Mouse (Mus musculus): ENCODE results near the gene Cox7a2. TPM values are rescaled to one million over a fixed set of nuclear protein-coding genes. Genes with fewer than 3 reads are reported as not detected.
A peak's percentile ranks its signal among the peaks of the same experiment; 100 is the strongest.

The Cox7a2 gene
- total RNA-seq, 2 experiments from 2014 or later = 380 to 392 TPM

DNA sequence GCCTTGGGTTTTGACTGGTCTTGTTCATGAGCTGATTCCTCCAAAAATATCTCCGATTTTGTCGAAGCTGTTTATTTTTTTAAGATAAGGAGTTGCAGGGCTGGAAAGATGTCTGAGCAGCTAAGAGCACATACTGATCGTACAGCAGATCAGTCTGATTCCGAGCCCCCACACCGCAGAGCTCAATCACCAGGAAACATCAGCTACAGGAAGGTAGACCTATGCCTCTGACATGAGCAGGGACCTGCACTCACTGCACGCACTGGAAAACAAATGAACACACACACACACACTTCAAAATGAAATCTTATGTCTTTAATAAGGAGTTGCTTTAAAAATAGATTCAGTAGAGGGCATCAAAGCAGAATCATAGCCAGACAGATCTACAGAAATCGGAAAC lies 9.0 kb downstream of the Cox7a2 start:
- intact Hi-C loops (cut with DNase I) = no loop called here
- no peak for DNase-seq

DNA sequence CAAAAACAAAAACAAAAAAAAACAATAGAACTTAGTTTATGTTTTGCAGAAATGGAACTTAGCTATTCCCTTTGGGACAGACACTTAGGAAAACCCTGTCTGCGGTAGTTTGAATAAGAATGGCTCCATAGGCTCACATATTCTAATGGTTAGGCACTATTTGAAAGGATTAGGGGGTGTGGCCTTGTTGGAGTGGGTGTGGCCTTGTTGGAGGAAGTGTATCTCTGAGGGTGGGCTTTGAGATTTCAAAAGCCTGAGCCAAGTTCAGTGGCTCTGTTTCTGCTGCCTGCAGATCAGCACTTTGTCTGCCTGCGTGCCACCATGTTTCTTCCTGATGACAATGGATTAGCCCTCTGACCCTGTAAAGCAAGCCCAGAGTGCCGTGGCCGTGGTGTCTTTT lies 14.6 kb downstream of the Cox7a2 start:
- intact Hi-C loops (cut with DNase I) = no loop called here
- no peak for DNase-seq

DNA sequence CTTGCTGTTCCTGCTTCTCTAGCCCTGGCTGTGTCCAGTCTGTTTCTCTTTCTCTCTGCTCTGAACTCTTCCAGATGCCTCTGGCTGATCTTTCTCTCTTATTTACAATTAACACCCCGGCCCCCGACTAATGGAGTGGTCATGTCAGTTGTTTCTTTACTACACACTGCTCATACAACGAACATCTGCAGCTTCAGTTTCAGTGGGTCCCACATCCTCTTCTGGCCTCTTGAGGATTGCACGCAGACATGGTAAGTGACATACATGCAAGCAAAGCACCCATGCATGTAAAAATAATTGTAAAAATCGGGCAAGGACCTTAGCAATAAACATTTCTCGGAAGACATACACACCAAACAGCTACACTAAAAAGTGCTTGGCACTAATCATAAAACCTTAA lies 24.1 kb downstream of the Cox7a2 start:
- intact Hi-C loops (cut with DNase I) = no loop called here

DNA sequence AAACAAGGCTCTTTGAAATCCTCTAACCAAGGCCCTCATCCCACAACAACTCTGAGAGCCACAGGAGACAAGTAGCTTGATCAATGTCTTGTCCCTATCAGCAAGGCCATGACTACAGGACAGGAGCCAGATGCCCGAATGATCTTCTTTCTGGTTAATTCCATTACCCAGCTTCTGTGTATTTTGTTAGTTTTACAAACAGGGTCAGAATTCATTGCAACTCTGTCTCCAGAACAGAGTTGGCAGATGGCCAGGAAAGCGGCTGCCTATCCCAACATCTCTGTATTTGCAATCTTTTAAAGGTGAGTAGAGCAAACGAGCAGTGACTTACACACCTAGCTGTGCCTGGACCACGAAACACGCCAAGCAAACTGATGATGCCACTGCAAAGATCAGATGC lies 29.4 kb downstream of the Cox7a2 start:
- no peak for DNase-seq
- intact Hi-C loops (cut with DNase I) = no loop called here

More for the DNA sequence above, 24.1 kb downstream of the Cox7a2 start:
- DNase-seq = no peak

DNA sequence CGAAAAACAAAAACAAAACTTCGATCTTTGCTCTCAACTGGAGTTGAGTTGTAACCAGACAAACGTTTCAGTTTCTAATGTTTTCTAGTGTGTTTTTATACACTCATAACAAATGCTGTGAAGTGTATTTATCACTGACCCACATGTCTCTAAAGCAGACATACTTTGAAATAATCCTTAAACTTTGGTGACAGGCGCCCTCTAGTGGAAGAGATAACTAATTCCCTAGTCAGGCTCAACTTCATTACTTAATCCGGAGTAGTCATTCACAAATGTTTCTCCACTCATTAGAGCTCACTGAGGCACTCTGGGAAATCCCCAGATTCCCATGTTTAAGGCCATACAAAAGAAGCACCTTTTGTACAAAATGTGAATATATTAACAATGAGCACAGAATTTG lies 36.6 kb downstream of the Cox7a2 start:
- intact Hi-C loops (cut with DNase I) = loop anchor here (2.0 to 5.0 kb wide), 2 partner anchors 676 to 936 kb away; no protein-coding TSS in a partner anchor
- no peak for DNase-seq

DNA sequence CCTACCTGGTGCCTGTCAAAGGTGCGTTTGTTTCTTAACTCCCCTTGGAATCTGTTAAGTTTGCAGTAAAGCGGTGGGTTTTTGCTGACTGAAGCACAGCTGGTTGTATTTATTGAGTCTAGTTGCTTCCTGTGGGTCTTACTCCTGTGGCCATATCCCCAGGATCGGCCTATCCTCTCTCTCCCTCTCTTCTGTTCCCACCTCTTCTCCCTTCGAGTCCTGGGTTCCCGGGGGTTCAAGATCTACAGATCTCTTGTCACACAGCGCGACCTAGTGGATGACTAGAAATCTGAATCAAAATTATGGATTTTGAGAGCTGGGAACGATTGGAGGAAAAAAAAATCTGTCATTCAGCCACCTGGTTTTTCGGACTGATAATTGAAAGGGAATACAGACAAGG lies 38.6 kb downstream of the Cox7a2 start:
- DNase-seq = no peak
- intact Hi-C loops (cut with DNase I) = loop anchor here (5.0 kb wide), 1 partner anchor 934 kb away; no protein-coding TSS in a partner anchor

DNA sequence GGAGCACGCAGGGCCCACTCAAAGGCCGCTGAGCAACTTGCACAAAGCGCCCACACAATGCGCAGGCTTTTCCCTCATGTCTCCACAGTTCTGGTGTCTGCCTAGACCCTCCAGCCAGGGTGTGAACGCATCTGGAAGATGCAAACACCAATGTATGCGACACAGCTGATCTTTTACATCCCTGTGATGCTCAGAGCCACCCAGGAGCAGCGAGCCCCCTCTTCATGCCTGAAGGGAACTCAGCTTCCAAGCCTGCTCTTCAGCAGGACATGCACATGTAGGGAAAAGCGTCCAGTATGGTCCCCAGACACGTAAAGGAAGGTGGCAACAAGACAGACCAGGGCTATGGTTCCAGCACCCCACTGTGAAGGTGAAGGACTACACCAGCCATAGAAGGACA lies 39.5 kb downstream of the Cox7a2 start:
- intact Hi-C loops (cut with DNase I) = loop anchor here (5.0 kb wide), 1 partner anchor 933 kb away; no protein-coding TSS in a partner anchor
- DNase-seq = no peak

DNA sequence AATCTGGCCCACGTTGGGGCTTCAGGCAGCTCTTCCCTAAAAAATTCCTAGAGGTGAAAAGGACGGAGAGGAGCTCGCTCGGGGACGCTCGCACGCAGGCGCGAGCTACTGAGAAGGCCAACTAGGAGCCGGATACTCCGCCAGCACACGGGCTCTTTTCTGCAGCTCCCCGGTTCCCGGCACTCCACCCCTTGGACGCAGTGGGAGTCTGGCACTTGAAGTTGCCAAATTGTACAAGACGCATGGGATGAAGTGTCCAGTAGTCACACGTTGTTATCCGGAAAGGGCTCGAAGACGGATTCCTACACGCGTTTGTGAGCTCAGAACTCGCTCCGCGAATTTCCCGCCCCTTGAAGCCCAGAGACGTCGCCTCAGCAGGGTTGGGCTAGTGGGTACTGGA lies 40.2 kb downstream of the Cox7a2 start:
- intact Hi-C loops (cut with DNase I) = no loop called here
- peak; percentile 34 to 47 for DNase-seq

DNA sequence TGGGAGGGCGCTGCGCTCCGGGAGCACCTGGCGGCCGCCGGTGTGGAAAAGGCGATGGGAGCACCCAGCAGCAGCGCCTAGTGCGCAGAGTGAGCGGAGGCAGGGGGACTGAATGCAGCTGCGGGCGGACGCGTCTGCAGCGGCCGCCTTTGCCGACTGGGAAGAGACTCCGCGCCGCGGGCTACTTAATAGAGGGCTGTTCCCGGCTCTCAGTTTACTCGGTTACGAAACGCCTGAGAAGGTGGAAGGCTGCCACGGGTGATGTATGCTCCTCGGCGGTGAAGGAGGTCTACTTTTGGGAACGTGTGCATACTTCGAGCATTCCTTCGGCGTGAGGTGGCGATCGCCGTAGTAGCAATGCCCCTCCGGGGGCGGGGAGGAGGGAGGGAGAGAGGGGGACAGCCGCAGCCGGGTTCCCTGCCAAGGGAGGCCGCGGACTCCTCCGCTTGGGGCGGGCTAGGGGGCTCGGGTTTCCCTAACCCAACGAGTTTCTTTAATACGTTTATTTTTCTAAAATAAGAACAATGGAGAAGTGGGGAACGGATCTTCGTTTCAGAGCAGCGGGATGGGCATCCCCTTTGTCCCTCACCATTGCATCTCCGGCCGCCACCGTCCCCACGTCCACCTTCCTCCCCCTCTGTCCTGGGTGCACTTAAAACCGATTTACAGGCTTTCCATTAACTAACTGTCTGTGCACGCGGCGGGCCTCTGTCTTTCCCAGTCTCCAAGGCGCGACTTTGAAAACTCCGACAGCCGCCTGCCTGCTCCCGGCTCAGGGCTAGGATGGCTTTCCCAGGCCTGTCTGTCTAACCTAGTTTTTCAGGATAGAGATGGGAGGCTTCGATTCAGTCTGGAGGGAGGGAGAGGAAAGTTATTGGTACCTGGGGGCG lies 41.0 kb downstream of the Cox7a2 start, which contains the start of gene Col12a1:
Col12a1 (minus strand) TSS at position 351 of the 890 bp plus-strand sequence.
- intact Hi-C loops (cut with DNase I) = no loop called here
- peak; percentile 74 to 79 for DNase-seq

DNA sequence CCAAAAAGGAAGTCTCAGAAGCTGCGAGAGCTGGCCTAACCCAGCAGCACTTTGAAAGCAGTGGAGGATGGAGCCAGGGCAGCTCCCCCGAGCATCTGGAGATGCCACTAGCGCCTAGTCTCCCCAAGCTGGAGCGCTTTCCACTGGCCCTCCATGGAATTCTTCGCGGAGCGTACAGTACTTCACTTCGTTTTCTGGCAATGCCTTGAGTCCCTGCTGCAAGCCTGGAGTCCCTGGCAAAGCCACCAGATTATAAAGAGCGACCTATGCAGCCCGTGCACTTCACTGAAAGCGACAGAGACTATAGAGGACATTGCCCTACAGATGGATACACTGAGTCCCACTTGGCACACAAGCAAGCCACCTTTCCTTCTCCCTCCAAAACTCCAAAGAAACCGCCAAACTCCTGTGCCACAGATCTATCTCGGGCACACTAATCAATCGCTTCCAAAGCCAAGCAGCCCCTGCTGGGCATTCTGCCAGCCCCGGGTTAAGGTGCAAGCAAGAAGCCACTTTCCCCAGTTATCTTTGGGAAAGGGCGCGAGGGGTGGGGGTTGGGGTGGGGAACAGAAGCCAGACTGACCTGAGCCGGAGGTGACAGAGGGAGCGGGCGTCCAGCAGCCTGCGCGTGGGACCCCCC lies 41.7 kb downstream of the Cox7a2 start:
- intact Hi-C loops (cut with DNase I) = no loop called here

DNA sequence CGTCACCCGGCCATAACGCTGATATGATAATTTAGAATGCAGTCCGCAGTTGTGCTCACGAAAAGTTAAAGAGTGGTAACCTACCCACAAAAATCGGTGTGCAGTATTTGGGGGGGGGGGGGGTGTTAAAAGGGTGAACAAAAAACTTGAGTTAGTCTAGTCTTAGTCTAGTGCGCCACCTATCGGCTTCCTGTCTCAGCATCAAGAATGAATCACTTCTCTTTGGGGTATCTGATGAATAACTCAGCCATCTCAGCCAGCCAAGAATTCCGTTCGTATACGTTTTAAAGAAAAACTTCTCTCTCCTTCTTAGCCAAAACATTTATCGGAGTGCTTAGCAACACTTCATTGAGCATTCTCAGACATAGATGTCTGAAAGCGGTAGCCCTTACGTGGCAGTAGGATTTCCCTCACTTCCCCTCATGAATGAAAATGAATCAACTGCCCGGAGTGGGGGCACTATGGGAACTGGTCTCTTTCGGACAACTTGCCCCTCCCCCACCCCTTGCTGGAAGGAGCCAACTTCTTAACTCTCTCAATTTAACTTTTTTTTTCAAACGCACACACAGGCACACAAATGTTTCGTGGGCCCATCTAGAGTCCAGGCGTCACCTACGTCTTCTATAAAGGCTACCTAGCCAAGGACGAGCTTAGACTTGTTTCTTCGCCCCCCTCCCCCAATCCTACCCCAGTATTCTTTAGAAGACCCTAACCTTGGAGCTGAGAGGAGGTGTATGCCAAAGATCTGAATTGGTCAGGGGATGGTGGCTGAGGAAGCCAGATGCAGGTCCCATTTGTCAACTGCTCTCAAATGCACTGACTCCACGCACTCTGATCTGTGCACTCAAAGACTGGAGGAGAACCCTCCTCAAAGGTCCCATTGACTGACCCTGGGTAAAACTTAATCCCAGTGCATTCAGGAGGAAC lies 42.5 kb downstream of the Cox7a2 start:
- peak in 1 of 2 experiments; percentile 66 for DNase-seq
- intact Hi-C loops (cut with DNase I) = no loop called here

More for the DNA sequence above, 41.7 kb downstream of the Cox7a2 start:
- DNase-seq = peak in 1 of 2 experiments; percentile 29

DNA sequence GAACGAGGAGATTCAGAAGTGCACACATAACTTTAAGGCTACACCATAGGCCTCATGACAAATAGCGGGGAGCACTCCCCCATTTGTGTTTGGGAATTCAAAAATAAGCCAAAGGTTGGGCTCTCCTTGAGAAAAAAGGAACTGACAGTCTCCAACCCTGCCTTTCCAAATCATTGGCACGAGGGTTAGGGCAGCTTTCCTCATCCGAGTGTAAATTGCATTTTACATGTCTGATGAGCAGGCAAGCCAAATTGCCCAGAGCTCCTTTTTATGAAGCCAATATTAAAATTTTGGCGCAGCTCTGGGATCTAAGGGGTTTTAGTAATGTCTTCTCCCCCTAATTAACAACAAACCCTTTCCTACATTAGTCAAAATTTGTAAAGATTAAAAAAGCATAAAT lies 43.2 kb downstream of the Cox7a2 start:
- DNase-seq = no peak
- intact Hi-C loops (cut with DNase I) = no loop called here

DNA sequence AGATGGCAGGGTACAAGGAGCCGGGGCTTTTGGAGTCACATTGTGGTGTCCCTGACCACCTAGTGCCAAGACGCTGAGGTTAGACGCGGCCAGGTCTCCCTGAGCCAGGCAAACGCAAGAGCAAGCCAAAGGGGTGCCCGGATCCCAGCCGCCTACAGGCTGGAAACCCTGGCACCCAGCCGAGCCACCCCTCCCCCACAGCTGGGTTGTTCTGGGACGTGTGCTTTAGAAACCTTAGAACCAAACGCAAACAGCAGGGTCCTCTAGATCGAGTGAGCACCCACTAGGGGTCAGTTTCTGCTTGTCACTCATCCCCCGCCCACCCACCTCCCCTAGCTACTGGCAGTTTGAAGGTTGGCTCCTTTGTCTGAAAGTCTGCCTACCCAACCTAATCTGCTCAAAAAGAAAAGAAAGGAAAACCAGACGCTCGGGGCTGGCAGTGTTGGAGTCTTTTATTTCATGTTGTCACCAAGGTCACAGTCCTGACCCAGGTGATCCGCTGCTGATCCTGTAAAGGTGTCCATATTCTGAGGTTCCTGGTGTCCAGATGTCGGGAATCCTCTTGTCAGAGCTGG lies 45.1 kb downstream of the Cox7a2 start:
- intact Hi-C loops (cut with DNase I) = no loop called here
- peak; percentile 44 to 54 for DNase-seq

Other genes starting within 250 kb of the Cox7a2 start
- gene Col12a1, start 41.0 kb downstream of the Cox7a2 start, total RNA-seq (2021) = 10 to 100 TPM; 11.7 TPM
- 10 to 100 TPM; 45.5 to 48.1 TPM for gene Tmem30a, start 33.6 kb upstream of the Cox7a2 start, total RNA-seq (2021)

Data from gastrocnemius, postnatal 36 days (tissue).